Mouse (Mus musculus): ENCODE results near the gene Fyn. TPM values are rescaled to one million over a fixed set of nuclear protein-coding genes. Genes with fewer than 3 reads are reported as not detected.

Fyn gene
- total and polyA plus RNA-seq, 2 experiments from 2014 or later, result 95.2 to 120 TPM

- H3K36me3 ChIP-seq (ENCODE audit: insufficient read depth, low read length), result 0 out of 2 replicates have a peak, but pooled peaks cover 4% of the 10 kb centered on the region
- DNase-seq (ENCODE audit: low spot score) (peak; percentile 55), ATAC-seq (peak; percentile 73)
- no peak overlapping the region for H3K4me3 ChIP-seq (ENCODE audit: low read length)
- no peak for TF ChIP-seq CTCF (IDR thresholded peaks at IDR 0.05; ENCODE audit: low read depth)
- no peaks in the 10 kb centered on the region for H3K27me3 ChIP-seq (ENCODE audit: insufficient read depth, low read length)
- H3K9me3 ChIP-seq (ENCODE audit: low read length), result no peaks in the 10 kb centered on the region
- H3K4me2 ChIP-seq (ENCODE audit: low read depth, low read length), result no peak overlapping the region
- H3K9ac ChIP-seq (replicated peaks; ENCODE audit: low read length), result peak overlapping the region; percentile 39
- peaks cover 43% of the 10 kb centered on the region for H3K4me1 ChIP-seq (ENCODE audit: insufficient read depth, low read length)
- 6% methylated on average over 6 of the region's 6 CpGs for WGBS
- H3K27ac ChIP-seq, result peak overlapping the region; percentile 91
These were observed 172.8 kb downstream of the Fyn start for GRCm38 (mm10) chr10:39541451-39541874.

- H3K27ac ChIP-seq, result peak overlapping the region; percentile 91
- DNase-seq (ENCODE audit: low spot score) (peak; percentile 62), ATAC-seq (peak; percentile 44)
- no peak overlapping the region for H3K4me3 ChIP-seq (ENCODE audit: low read length)
- 6% methylated on average over 7 of the region's 7 CpGs for WGBS
- no peaks in the 10 kb centered on the region for H3K27me3 ChIP-seq (ENCODE audit: insufficient read depth, low read length)
- 0 out of 2 replicates have a peak, but pooled peaks cover 4% of the 10 kb centered on the region for H3K36me3 ChIP-seq (ENCODE audit: insufficient read depth, low read length)
- no peak for TF ChIP-seq CTCF (IDR thresholded peaks at IDR 0.05; ENCODE audit: low read depth)
- H3K4me1 ChIP-seq (ENCODE audit: insufficient read depth, low read length), result peaks cover 37% of the 10 kb centered on the region
- no peak overlapping the region for H3K4me2 ChIP-seq (ENCODE audit: low read depth, low read length)
- H3K9me3 ChIP-seq (ENCODE audit: low read length), result no peaks in the 10 kb centered on the region
- H3K9ac ChIP-seq (replicated peaks; ENCODE audit: low read length), result peak overlapping the region; percentile 39
These were observed 173.4 kb downstream of the Fyn start for GRCm38 (mm10) chr10:39541951-39542521.

- peaks cover 37% of the 10 kb centered on the region for H3K4me1 ChIP-seq (ENCODE audit: insufficient read depth, low read length)
- DNase-seq (ENCODE audit: low spot score), result peak; percentile 78
These were observed 174.0 kb downstream of the Fyn start for GRCm38 (mm10) chr10:39542535-39543257.

GRCm38 (mm10) chr10:39543258-39543770, 174.7 kb downstream of the Fyn start:
- no peak overlapping the region for H3K4me3 ChIP-seq (ENCODE audit: low read length)
- DNase-seq (ENCODE audit: low spot score) (no peak), ATAC-seq (no peak)
- 64% methylated on average over 5 of the region's 5 CpGs for WGBS
- no peak for TF ChIP-seq CTCF (IDR thresholded peaks at IDR 0.05; ENCODE audit: low read depth)
- H3K9me3 ChIP-seq (ENCODE audit: low read length), result no peaks in the 10 kb centered on the region
- 0 out of 2 replicates have a peak, but pooled peaks cover 4% of the 10 kb centered on the region for H3K36me3 ChIP-seq (ENCODE audit: insufficient read depth, low read length)
- H3K9ac ChIP-seq (replicated peaks; ENCODE audit: low read length), result no peak overlapping the region
- no peak overlapping the region for H3K4me2 ChIP-seq (ENCODE audit: low read depth, low read length)
- H3K27ac ChIP-seq, result peak overlapping the region; percentile 15
- no peaks in the 10 kb centered on the region for H3K27me3 ChIP-seq (ENCODE audit: insufficient read depth, low read length)
- H3K4me1 ChIP-seq (ENCODE audit: insufficient read depth, low read length), result peaks cover 37% of the 10 kb centered on the region

More at GRCm38 (mm10) chr10:39542535-39543257, 174.0 kb downstream of the Fyn start:
- WGBS, result 31% methylated on average over 15 of the region's 15 CpGs
- ATAC-seq, result peak; percentile 31
- Histone ChIP-seq H3K9me3 (ENCODE audit: low read length) (no peaks in the 10 kb centered on the region), H3K4me3 (ENCODE audit: low read length) (no peak overlapping the region), H3K4me2 (ENCODE audit: low read depth, low read length) (no peak overlapping the region), H3K27me3 (ENCODE audit: insufficient read depth, low read length) (no peaks in the 10 kb centered on the region), H3K27ac (peak overlapping the region; percentile 91), H3K36me3 (ENCODE audit: insufficient read depth, low read length) (0 out of 2 replicates have a peak, but pooled peaks cover 4% of the 10 kb centered on the region), H3K9ac (replicated peaks; ENCODE audit: low read length) (no peak overlapping the region; the same call in 1 of the 2 replicates)
- TF ChIP-seq CTCF (IDR thresholded peaks at IDR 0.05; ENCODE audit: low read depth), result no peak

GRCm38 (mm10) chr10:39547369-39548074, 178.9 kb downstream of the Fyn start:
- 0 out of 2 replicates have a peak, but pooled peaks cover 4% of the 10 kb centered on the region for H3K36me3 ChIP-seq (ENCODE audit: insufficient read depth, low read length)
- no peak for TF ChIP-seq CTCF (IDR thresholded peaks at IDR 0.05; ENCODE audit: low read depth)
- no peak for DNase-seq (ENCODE audit: low spot score)
- WGBS, result 59% methylated on average over 3 of the region's 3 CpGs
- no peaks in the 10 kb centered on the region for H3K9me3 ChIP-seq (ENCODE audit: low read length)
- no peak for ATAC-seq
- H3K4me3 ChIP-seq (ENCODE audit: low read length), result no peak overlapping the region
- H3K4me2 ChIP-seq (ENCODE audit: low read depth, low read length), result no peak overlapping the region
- H3K9ac ChIP-seq (replicated peaks; ENCODE audit: low read length), result no peak overlapping the region
- no peaks in the 10 kb centered on the region for H3K27me3 ChIP-seq (ENCODE audit: insufficient read depth, low read length)
- H3K4me1 ChIP-seq (ENCODE audit: insufficient read depth, low read length), result peaks cover 26% of the 10 kb centered on the region
- no peak overlapping the region for H3K27ac ChIP-seq

GRCm38 (mm10) chr10:39550791-39551190, 182.1 kb downstream of the Fyn start:
- Histone ChIP-seq H3K4me3 (ENCODE audit: low read length) (no peak overlapping the region), H3K27ac (peak overlapping the region; percentile 82; the same call in 1 of the 2 replicates), H3K9me3 (ENCODE audit: low read length) (no peaks in the 10 kb centered on the region), H3K9ac (replicated peaks; ENCODE audit: low read length) (no peak overlapping the region), H3K4me2 (ENCODE audit: low read depth, low read length) (no peak overlapping the region), H3K36me3 (ENCODE audit: insufficient read depth, low read length) (no peaks in the 10 kb centered on the region), H3K27me3 (ENCODE audit: insufficient read depth, low read length) (no peaks in the 10 kb centered on the region), H3K4me1 (ENCODE audit: insufficient read depth, low read length) (peaks cover 34% of the 10 kb centered on the region)
- ATAC-seq (no peak), DNase-seq (ENCODE audit: low spot score) (no peak)
- no peak for TF ChIP-seq CTCF (IDR thresholded peaks at IDR 0.05; ENCODE audit: low read depth)
- 83% methylated on average over 2 of the region's 2 CpGs for WGBS
